Mouse (Mus musculus): ENCODE data around the gene Runx2. TPM values are rescaled to one million over a fixed set of nuclear protein-coding genes. Genes with fewer than 3 reads are reported as not detected.

Gene Runx2
- polyA plus RNA-seq, 1 experiment from 2014 or later: 1.5 TPM

DNA sequence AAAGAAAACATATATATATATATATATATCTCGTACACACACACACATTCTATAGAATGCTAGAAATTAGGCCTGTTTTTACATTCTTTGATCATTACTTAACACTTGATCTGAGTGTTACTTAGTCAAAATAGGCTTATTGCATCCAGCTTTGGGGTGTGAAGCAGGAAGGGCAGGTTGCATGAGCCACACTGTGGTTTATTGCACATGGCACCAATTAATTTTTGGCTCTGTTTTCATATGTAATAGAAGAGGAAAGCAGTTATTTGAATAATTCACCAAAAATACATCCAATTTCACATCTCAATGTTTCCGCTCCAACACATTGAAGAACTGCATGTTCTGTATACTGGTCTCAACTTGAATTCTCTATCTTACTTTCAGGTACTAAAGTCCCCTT, 42.0 kb downstream of the Runx2 start:
- Histone ChIP-seq H3K9ac (replicated peaks; ENCODE audit: low read length) (no peak overlapping the region), H3K4me1 (ENCODE audit: insufficient read depth, low read length) (no peaks in the 10 kb centered on the region), H3K4me2 (replicated peaks; ENCODE audit: low read depth, low read length) (no peak overlapping the region), H3K27ac (ENCODE audit: low read length) (no peak overlapping the region), H3K27me3 (ENCODE audit: insufficient read depth, low read length) (no peaks in the 10 kb centered on the region), H3K4me3 (ENCODE audit: low read length) (no peak overlapping the region), H3K36me3 (ENCODE audit: insufficient read depth, low read length) (no peaks in the 10 kb centered on the region), H3K9me3 (ENCODE audit: low read length) (no peaks in the 10 kb centered on the region)
- 93% methylated on average over 2 of the region's 2 CpGs for WGBS
- ATAC-seq (ENCODE audit: low FRiP score, low TSS enrichment): no peak

DNA sequence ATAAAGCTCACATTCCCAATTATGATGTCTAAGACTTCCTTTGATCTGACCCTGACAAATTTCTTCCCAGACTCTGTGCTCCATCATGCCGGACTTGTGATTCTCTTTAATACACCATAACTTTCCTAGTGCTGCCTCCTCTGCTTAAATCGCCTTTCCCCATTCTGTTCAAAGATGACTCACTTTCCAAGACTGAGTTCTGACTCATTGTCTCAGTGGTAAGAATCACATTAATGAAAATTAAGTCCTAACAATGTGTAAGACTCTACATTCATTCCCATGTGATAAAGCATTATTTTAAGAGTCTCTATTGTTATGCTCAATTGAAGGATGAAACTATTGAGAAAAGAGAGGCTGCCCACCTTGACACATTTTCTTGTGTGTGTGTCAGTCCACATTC, 43.7 kb downstream of the Runx2 start:
- Histone ChIP-seq H3K4me2 (replicated peaks; ENCODE audit: low read depth, low read length) (no peak overlapping the region), H3K9ac (replicated peaks; ENCODE audit: low read length) (no peak overlapping the region), H3K9me3 (ENCODE audit: low read length) (no peaks in the 10 kb centered on the region), H3K27ac (ENCODE audit: low read length) (no peak overlapping the region), H3K36me3 (ENCODE audit: insufficient read depth, low read length) (no peaks in the 10 kb centered on the region), H3K4me3 (ENCODE audit: low read length) (no peak overlapping the region), H3K4me1 (ENCODE audit: insufficient read depth, low read length) (no peaks in the 10 kb centered on the region), H3K27me3 (ENCODE audit: insufficient read depth, low read length) (no peaks in the 10 kb centered on the region)
- 90% methylated on average over 2 of the region's 2 CpGs for WGBS
- ATAC-seq (ENCODE audit: low FRiP score, low TSS enrichment): no peak

DNA sequence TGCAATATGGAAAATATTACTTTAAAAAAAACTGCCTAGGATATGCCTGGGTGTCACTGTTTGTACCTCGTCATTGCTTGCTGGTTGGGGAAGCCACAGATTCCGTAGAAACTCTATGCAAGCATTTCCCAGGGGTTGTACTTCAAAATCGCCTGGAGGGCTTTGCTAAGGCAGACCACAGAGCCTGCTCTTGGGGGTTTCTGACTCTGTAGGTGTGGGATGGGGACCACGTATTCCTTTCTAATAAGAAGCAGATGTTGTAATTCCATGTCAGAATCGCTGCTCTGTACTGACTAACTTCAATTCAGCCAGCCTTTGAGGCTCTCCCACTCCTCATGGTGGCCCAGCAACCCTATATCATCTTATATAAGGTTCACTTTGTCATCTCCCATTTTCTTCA, 46.1 kb downstream of the Runx2 start:
- no peaks in the 10 kb centered on the region for H3K36me3 ChIP-seq (ENCODE audit: insufficient read depth, low read length)
- no peak for ATAC-seq (ENCODE audit: low FRiP score, low TSS enrichment)
- 69% methylated on average over 5 of the region's 5 CpGs for WGBS
- no peaks in the 10 kb centered on the region for H3K4me1 ChIP-seq (ENCODE audit: insufficient read depth, low read length)
- H3K4me3 ChIP-seq (ENCODE audit: low read length): no peak overlapping the region
- H3K9me3 ChIP-seq (ENCODE audit: low read length): no peaks in the 10 kb centered on the region
- no peak overlapping the region for H3K27ac ChIP-seq (ENCODE audit: low read length)
- H3K4me2 ChIP-seq (replicated peaks; ENCODE audit: low read depth, low read length): no peak overlapping the region
- no peaks in the 10 kb centered on the region for H3K27me3 ChIP-seq (ENCODE audit: insufficient read depth, low read length)
- no peak overlapping the region for H3K9ac ChIP-seq (replicated peaks; ENCODE audit: low read length)

DNA sequence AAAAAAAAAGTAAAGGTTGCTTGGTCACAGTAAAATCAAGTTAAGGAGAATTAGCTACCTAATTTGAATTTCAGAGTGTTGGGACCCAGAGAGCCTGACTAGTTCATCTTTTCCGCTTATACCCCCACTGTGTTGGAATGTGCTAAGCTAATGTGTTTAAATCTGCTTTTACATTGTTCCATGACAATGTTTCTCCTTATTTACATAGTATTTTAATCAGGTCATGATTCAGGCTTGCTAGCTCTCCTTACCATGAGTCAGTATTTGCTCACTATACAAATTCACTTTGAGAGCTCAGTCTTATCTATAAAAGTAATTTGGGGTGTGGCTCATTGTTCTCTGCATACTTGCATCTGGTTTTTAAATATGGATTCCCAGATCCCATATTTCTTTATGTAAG, 47.2 kb downstream of the Runx2 start:
- no peak overlapping the region for H3K4me3 ChIP-seq (ENCODE audit: low read length)
- H3K4me1 ChIP-seq (ENCODE audit: insufficient read depth, low read length): no peaks in the 10 kb centered on the region
- H3K27ac ChIP-seq (ENCODE audit: low read length): no peak overlapping the region
- no peaks in the 10 kb centered on the region for H3K9me3 ChIP-seq (ENCODE audit: low read length)
- WGBS: 93% methylated on average over 1 of the region's 1 CpGs
- no peak for ATAC-seq (ENCODE audit: low FRiP score, low TSS enrichment)
- no peak overlapping the region for H3K4me2 ChIP-seq (replicated peaks; ENCODE audit: low read depth, low read length)
- no peaks in the 10 kb centered on the region for H3K27me3 ChIP-seq (ENCODE audit: insufficient read depth, low read length)
- no peaks in the 10 kb centered on the region for H3K36me3 ChIP-seq (ENCODE audit: insufficient read depth, low read length)
- H3K9ac ChIP-seq (replicated peaks; ENCODE audit: low read length): no peak overlapping the region

DNA sequence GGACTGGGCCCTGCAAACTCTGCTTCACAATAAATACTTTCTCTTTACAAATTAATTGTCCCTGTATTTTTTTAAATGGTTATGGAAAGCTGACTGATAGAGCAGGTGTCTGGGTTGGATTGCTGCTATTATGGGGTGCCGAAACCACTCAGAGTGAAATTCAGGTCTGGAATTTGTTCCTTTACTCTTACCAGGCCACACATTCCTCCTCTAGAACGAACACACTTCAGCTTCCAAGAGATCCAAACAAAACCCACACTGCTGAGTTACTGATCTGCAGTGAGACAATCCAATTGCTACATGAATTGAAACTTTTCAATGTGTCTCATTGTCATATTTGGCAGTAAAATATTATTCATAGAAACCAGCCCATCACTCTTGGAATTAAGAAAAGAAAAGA, 47.6 kb downstream of the Runx2 start:
- Histone ChIP-seq H3K4me1 (ENCODE audit: insufficient read depth, low read length) (no peaks in the 10 kb centered on the region), H3K27ac (ENCODE audit: low read length) (no peak overlapping the region), H3K9ac (replicated peaks; ENCODE audit: low read length) (no peak overlapping the region), H3K4me3 (ENCODE audit: low read length) (no peak overlapping the region), H3K27me3 (ENCODE audit: insufficient read depth, low read length) (no peaks in the 10 kb centered on the region), H3K4me2 (replicated peaks; ENCODE audit: low read depth, low read length) (no peak overlapping the region), H3K9me3 (ENCODE audit: low read length) (no peaks in the 10 kb centered on the region), H3K36me3 (ENCODE audit: insufficient read depth, low read length) (no peaks in the 10 kb centered on the region)
- no peak for ATAC-seq (ENCODE audit: low FRiP score, low TSS enrichment)
- 81% methylated on average over 2 of the region's 2 CpGs for WGBS

DNA sequence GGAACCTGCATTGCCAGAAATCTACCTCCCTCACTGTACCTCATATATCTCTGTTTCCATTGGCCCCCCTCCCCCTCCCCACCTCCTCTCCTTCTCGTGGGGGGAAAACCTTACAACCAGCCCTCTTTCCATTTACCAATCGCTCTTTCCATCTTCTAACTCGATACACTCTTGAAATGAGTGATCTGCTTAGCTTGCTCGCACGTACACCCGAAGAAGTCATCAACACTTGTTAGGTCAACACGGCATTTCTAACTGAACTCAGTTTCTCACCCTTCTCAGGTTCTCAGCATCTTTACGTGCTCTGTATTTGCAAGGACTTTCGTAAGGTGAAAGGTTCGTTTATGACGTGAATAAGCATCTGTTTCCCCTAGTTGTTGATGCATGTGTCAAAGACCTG, 48.3 kb downstream of the Runx2 start:
- Histone ChIP-seq H3K4me1 (ENCODE audit: insufficient read depth, low read length) (no peaks in the 10 kb centered on the region), H3K36me3 (ENCODE audit: insufficient read depth, low read length) (no peaks in the 10 kb centered on the region), H3K4me3 (ENCODE audit: low read length) (no peak overlapping the region), H3K9me3 (ENCODE audit: low read length) (no peaks in the 10 kb centered on the region), H3K4me2 (replicated peaks; ENCODE audit: low read depth, low read length) (no peak overlapping the region), H3K9ac (replicated peaks; ENCODE audit: low read length) (no peak overlapping the region), H3K27ac (ENCODE audit: low read length) (no peak overlapping the region), H3K27me3 (ENCODE audit: insufficient read depth, low read length) (no peaks in the 10 kb centered on the region)
- WGBS: 84% methylated on average over 11 of the region's 11 CpGs
- ATAC-seq (ENCODE audit: low FRiP score, low TSS enrichment): no peak

DNA sequence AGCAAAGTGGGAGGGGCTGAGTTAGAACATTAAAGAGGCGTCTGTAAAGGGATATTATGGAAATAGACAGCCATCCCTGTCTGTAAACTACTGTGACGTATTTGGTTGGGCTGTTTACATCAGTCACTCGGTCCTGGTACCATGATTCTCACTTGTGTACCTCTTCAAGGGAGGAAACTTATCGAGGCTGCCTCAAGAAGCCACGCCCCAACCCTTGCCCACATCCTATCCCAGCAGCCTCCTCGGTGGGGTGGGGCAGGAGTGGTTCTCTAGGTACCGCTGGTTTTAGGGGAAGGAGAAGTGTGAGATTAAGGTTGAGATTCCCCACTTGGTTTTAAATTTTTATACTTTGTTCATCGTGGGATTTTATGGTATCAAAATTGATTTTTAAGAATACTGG, 69.2 kb downstream of the Runx2 start:
- WGBS: 89% methylated on average over 8 of the region's 8 CpGs
- H3K4me1 ChIP-seq (ENCODE audit: insufficient read depth, low read length): no peaks in the 10 kb centered on the region
- H3K27me3 ChIP-seq (ENCODE audit: insufficient read depth, low read length): peaks cover 8% of the 10 kb centered on the region; the same call in 1 of the 2 replicates
- H3K36me3 ChIP-seq (ENCODE audit: insufficient read depth, low read length): no peaks in the 10 kb centered on the region
- H3K9ac ChIP-seq (replicated peaks; ENCODE audit: low read length): no peak overlapping the region
- H3K9me3 ChIP-seq (ENCODE audit: low read length): no peaks in the 10 kb centered on the region
- H3K4me3 ChIP-seq (ENCODE audit: low read length): no peak overlapping the region
- no peak overlapping the region for H3K4me2 ChIP-seq (replicated peaks; ENCODE audit: low read depth, low read length)
- no peak for ATAC-seq (ENCODE audit: low FRiP score, low TSS enrichment)
- no peak overlapping the region for H3K27ac ChIP-seq (ENCODE audit: low read length)

DNA sequence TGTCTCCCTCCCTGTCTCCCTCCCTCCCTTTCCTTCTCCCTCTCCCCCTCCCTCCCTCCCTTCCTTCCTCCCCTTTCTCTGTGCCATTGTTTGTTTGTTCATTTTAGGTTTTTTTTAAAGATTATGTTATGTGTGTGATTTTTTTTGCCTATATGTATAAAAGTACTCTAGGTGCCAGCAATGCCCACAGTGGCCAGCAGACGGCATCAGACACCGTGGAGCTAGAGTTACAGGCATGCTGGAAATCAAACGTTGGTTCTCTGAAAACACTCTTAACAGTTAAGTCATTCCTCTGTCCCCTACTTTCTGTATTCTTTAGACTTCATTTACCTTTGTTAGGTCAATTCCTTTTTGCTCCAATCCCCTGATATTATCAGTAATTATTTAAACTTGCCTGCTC, 70.8 kb downstream of the Runx2 start:
- H3K27ac ChIP-seq (ENCODE audit: low read length): no peak overlapping the region
- no peak for ATAC-seq (ENCODE audit: low FRiP score, low TSS enrichment)

DNA sequence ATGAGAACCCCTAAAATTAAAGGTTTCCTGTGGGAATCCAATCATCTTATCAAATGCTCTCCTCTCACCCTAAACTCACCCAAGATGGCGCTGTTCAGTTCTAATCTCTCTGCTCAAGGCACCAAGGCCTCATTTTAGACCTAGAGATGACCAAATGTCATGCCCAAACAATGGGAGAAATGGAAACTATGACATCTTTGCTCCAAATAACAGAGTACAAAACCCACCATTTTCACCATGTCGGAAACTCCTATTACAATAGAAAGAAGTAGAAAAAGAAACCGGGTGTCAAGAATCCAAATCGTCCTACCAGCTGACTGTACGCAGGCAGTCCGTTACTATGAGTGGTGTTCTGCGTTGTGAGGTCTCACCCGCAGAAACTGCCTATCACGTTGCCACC, 72.4 kb downstream of the Runx2 start:
- Histone ChIP-seq H3K9ac (replicated peaks; ENCODE audit: low read length) (no peak overlapping the region), H3K4me2 (replicated peaks; ENCODE audit: low read depth, low read length) (no peak overlapping the region), H3K9me3 (ENCODE audit: low read length) (no peaks in the 10 kb centered on the region), H3K36me3 (ENCODE audit: insufficient read depth, low read length) (no peaks in the 10 kb centered on the region), H3K4me1 (ENCODE audit: insufficient read depth, low read length) (peaks cover 13% of the 10 kb centered on the region), H3K4me3 (ENCODE audit: low read length) (no peak overlapping the region), H3K27ac (ENCODE audit: low read length) (no peak overlapping the region), H3K27me3 (ENCODE audit: insufficient read depth, low read length) (peaks cover 33% of the 10 kb centered on the region)
- no peak for ATAC-seq (ENCODE audit: low FRiP score, low TSS enrichment)
- WGBS: 86% methylated on average over 9 of the region's 9 CpGs

More for the DNA sequence above, 70.8 kb downstream of the Runx2 start:
- no peaks in the 10 kb centered on the region for H3K4me1 ChIP-seq (ENCODE audit: insufficient read depth, low read length)
- no peaks in the 10 kb centered on the region for H3K9me3 ChIP-seq (ENCODE audit: low read length)
- no peak overlapping the region for H3K4me2 ChIP-seq (replicated peaks; ENCODE audit: low read depth, low read length)
- H3K4me3 ChIP-seq (ENCODE audit: low read length): no peak overlapping the region
- H3K36me3 ChIP-seq (ENCODE audit: insufficient read depth, low read length): no peaks in the 10 kb centered on the region
- H3K27me3 ChIP-seq (ENCODE audit: insufficient read depth, low read length): peaks cover 18% of the 10 kb centered on the region
- 60% methylated on average over 3 of the region's 3 CpGs for WGBS
- no peak overlapping the region for H3K9ac ChIP-seq (replicated peaks; ENCODE audit: low read length)

DNA sequence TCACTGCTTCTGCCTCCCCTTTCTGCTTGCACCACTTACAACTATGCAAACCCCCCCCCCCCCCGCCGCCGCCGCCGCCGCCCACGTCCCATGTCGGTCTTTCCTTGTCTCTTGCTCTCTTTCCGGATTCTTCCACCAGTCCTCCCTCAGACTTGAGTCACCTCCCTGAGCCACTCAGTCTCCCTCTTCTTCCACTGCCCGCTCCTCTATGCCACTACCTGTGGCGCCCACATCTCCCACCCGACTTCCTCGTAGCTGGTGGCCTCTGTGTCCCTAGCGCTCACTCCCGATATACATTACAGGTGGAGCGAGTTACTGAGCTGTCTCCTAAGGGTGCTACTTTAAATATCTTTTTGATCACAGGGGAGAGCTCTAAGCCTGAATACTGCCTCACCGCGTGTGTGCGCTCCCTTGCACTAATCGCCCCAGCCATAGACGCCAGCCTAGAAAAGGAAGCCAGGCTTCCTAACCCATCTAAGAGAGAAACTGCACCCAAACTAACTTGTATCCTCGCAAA, 76.4 kb downstream of the Runx2 start:
- no peak for ATAC-seq (ENCODE audit: low FRiP score, low TSS enrichment)

More for the DNA sequence above, 76.4 kb downstream of the Runx2 start:
- Histone ChIP-seq H3K36me3 (ENCODE audit: insufficient read depth, low read length) (no peaks in the 10 kb centered on the region), H3K4me3 (ENCODE audit: low read length) (peak overlapping the region; percentile 26), H3K9me3 (ENCODE audit: low read length) (no peaks in the 10 kb centered on the region), H3K4me1 (ENCODE audit: insufficient read depth, low read length) (peaks cover 32% of the 10 kb centered on the region), H3K4me2 (replicated peaks; ENCODE audit: low read depth, low read length) (peak overlapping the region; percentile 49), H3K27ac (ENCODE audit: low read length) (no peak overlapping the region), H3K9ac (replicated peaks; ENCODE audit: low read length) (no peak overlapping the region), H3K27me3 (ENCODE audit: insufficient read depth, low read length) (peaks cover 60% of the 10 kb centered on the region)
- 6% methylated on average over 15 of the region's 22 CpGs for WGBS

Data from kidney, embryonic 16.5 days (tissue).